Comparison of ENCODE assay signal across 13 mouse cellular contexts in the genomic region with DNA sequence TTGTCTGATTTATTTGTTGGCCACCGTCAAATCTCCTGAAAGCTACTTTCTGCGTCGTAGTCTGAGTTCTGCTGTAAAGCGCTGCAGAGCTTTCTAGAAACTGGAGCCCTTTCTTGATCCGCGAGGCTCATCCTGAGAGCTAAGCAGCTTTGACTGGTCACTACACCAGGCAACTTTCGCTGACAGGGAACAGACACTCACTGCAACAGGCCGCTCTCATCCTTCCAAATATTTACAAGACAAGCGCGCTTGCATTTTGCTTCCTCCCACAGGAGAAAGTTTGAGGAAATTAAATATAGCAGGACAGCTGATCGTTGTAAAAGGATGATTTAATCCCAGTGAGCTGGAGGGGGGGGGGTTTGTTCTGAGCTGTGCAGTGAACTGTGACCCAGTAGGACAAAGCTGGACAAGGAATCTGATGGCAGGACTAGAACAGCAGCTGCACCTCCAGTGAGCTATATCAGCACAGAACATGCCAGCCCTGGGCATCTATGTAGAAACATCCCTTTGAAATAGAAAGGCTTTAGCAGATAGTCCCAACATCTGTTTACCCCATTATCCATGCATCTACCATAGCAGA.
A peak's percentile ranks its signal among the peaks of the same experiment; 100 is the strongest.
DNase-seq lines count a peak whose midpoint lies in the region; ATAC-seq and TF ChIP-seq lines count a peak whose summit lies in the region.
"Had no signal": no experiment of that assay in that cellular context is flagged by ENCODE, and none has a peak within 500 bp of the region (broad histone marks: within the 10 kb centered on the region; RNA-seq: fewer than 3 reads in every experiment).

No protein-coding gene starts in this region.

- H3K4me3 ChIP-seq in liver, adult 2 months (ENCODE audit: insufficient read depth, low read depth, low read length), result no peak overlapping the region
- H3K4me3 ChIP-seq in intestine, embryonic 15.5 days (replicated peaks), result no peak overlapping the region
- no peak overlapping the region for H3K4me3 ChIP-seq in stomach, embryonic 14.5 days (ENCODE audit: low read depth, low read length)
- no peak overlapping the region for H3K4me3 ChIP-seq in hindbrain, embryonic 13.5 days
- H3K4me3 ChIP-seq: forebrain, embryonic 13.5 days; liver, embryonic 13.5 days had no signal

- no peaks in the 10 kb centered on the region for H3K36me3 ChIP-seq in liver, adult 2 months (ENCODE audit: control insufficient read depth, insufficient read depth, low read length)
- no peaks in the 10 kb centered on the region for H3K36me3 ChIP-seq in intestine, embryonic 15.5 days
- no peaks in the 10 kb centered on the region for H3K36me3 ChIP-seq in stomach, embryonic 14.5 days (ENCODE audit: control insufficient read depth, insufficient read depth, low read length)
- H3K36me3 ChIP-seq in hindbrain, embryonic 13.5 days, result no peaks in the 10 kb centered on the region
- H3K36me3 ChIP-seq: liver, embryonic 13.5 days had no signal

- no peak overlapping the region for H3K27ac ChIP-seq in liver, adult 2 months (replicated peaks; ENCODE audit: insufficient read depth, low read depth, low read length)
- peak overlapping the region; percentile 75 for H3K27ac ChIP-seq in intestine, embryonic 15.5 days
- H3K27ac ChIP-seq in stomach, embryonic 14.5 days (ENCODE audit: low read length), result peak overlapping the region; percentile 76
- no peak overlapping the region for H3K27ac ChIP-seq in hindbrain, embryonic 13.5 days
- H3K27ac ChIP-seq: forebrain, embryonic 13.5 days; liver, embryonic 13.5 days had no signal

- 82% methylated on average over 11 of the region's 11 CpGs for WGBS in liver, adult 2 months
- WGBS in intestine, embryonic 15.5 days, result 39% methylated on average over 11 of the region's 11 CpGs
- WGBS in stomach, embryonic 14.5 days, result 32% methylated on average over 11 of the region's 11 CpGs
- 85% methylated on average over 11 of the region's 11 CpGs for WGBS in hindbrain, embryonic 13.5 days

- no peak overlapping the region for H3K9ac ChIP-seq in liver, adult 2 months (ENCODE audit: low read depth, low read length)
- no peak overlapping the region for H3K9ac ChIP-seq in intestine, embryonic 15.5 days
- no peak overlapping the region for H3K9ac ChIP-seq in stomach, embryonic 14.5 days (replicated peaks; ENCODE audit: low read depth, low read length)
- no peak overlapping the region for H3K9ac ChIP-seq in hindbrain, embryonic 13.5 days
- H3K9ac ChIP-seq: forebrain, embryonic 13.5 days; liver, embryonic 13.5 days had no signal

- no peaks in the 10 kb centered on the region for H3K4me1 ChIP-seq in liver, adult 2 months (ENCODE audit: control insufficient read depth, insufficient read depth, low read length)
- peaks cover 8% of the 10 kb centered on the region; the same call in 1 of the 2 replicates for H3K4me1 ChIP-seq in intestine, embryonic 15.5 days (replicated peaks)
- peaks cover 11% of the 10 kb centered on the region for H3K4me1 ChIP-seq in stomach, embryonic 14.5 days (ENCODE audit: control insufficient read depth, insufficient read depth, low read length)
- H3K4me1 ChIP-seq in hindbrain, embryonic 13.5 days (replicated peaks), result peaks cover 11% of the 10 kb centered on the region
- H3K4me1 ChIP-seq: liver, embryonic 13.5 days had no signal

- H3K27me3 ChIP-seq in liver, adult 2 months (ENCODE audit: control insufficient read depth, insufficient read depth, low read length), result no peaks in the 10 kb centered on the region; the same call in 1 of the 2 replicates
- H3K27me3 ChIP-seq in intestine, embryonic 15.5 days (replicated peaks), result no peaks in the 10 kb centered on the region
- H3K27me3 ChIP-seq in stomach, embryonic 14.5 days (ENCODE audit: control insufficient read depth, insufficient read depth, low read length), result no peaks in the 10 kb centered on the region
- H3K27me3 ChIP-seq in hindbrain, embryonic 13.5 days, result no peaks in the 10 kb centered on the region
- H3K27me3 ChIP-seq: forebrain, embryonic 13.5 days; liver, embryonic 13.5 days had no signal

- TF ChIP-seq POLR2A in liver, adult 2 months (IDR thresholded peaks at IDR 0.05; ENCODE audit: extremely low read depth, insufficient read depth, low read length), result no peak

- peak; percentile 42 to 43 for DNase-seq in heart, postnatal 10 days
- DNase-seq in heart, postnatal 36 days, result no peak
- DNase-seq in liver, adult 2 months (ENCODE audit: extremely low read depth, low read depth, low spot score), result peak; percentile 6
- no peak for DNase-seq in liver
- DNase-seq: adrenal gland, adult 2 months; cerebellum, adult 2 months; liver, embryonic 13.5 days; midbrain, embryonic 14.5 days; thymus, postnatal 4 days had no signal

- no peak overlapping the region for H3K4me2 ChIP-seq in intestine, embryonic 15.5 days (replicated peaks)
- no peak overlapping the region for H3K4me2 ChIP-seq in stomach, embryonic 14.5 days (replicated peaks; ENCODE audit: low read depth, low read length)
- H3K4me2 ChIP-seq in hindbrain, embryonic 13.5 days, result no peak overlapping the region
- H3K4me2 ChIP-seq: forebrain, embryonic 13.5 days; liver, embryonic 13.5 days had no signal

- ATAC-seq in intestine, embryonic 15.5 days, result peak; percentile 67
- ATAC-seq in stomach, embryonic 14.5 days (ENCODE audit: insufficient number of reproducible peaks, insufficient read depth, low FRiP score, low read depth), result peak; percentile 46; the same call in 1 of the 2 replicates
- ATAC-seq in hindbrain, embryonic 13.5 days (ENCODE audit: low FRiP score), result no peak
- ATAC-seq: forebrain, embryonic 13.5 days had no signal

- no peak for TF ChIP-seq CTCF in liver, adult 2 months (IDR thresholded peaks at IDR 0.05; ENCODE audit: low read depth, low read length)

- no peaks in the 10 kb centered on the region for H3K9me3 ChIP-seq in intestine, embryonic 15.5 days
- no peaks in the 10 kb centered on the region for H3K9me3 ChIP-seq in stomach, embryonic 14.5 days (ENCODE audit: control insufficient read depth, low read depth, low read length)
- H3K9me3 ChIP-seq in hindbrain, embryonic 13.5 days, result no peaks in the 10 kb centered on the region
- H3K9me3 ChIP-seq: forebrain, embryonic 13.5 days had no signal

- intact Hi-C loops in heart, postnatal 10 days (cut with DNase I), result no loop called here
- intact Hi-C loops in heart, postnatal 36 days (cut with DNase I), result loop anchor here (5.0 kb wide), 1 partner anchor 85 kb away; the partner anchor contains the start of gene Gas1

- no peaks in the 10 kb centered on the region for H3K79me2 ChIP-seq in liver, adult 2 months (ENCODE audit: control insufficient read depth, insufficient read depth, low read length)

Comparison
In these comparisons a context has a peak if more than half of its experiments do, and no peak if none do; other contexts are left out.
1. DNase-seq: peak in heart, postnatal 10 days (2 of 2) and liver, adult 2 months (single experiment); none in heart, postnatal 36 days (0 of 2) and liver (single experiment).
2. H3K27ac ChIP-seq: peak in intestine, embryonic 15.5 days (single experiment) and stomach, embryonic 14.5 days (single experiment); none in liver, adult 2 months (single experiment) and hindbrain, embryonic 13.5 days (single experiment).